Mouse (Mus musculus) kidney, postnatal 10 days (tissue): Measurements from ENCODE around the gene D10Jhu81e.
"Not testable (repeated sequence)": the region's sequence is repeated elsewhere in the genome, so short reads cannot be mapped to it uniquely, and the experiment has no call there.

Experiments
- DNase-seq: peaks from one replicate; pipeline ENCODE4 v3.0.0; 2021; ENCODE audit warnings: mixed read lengths

D10Jhu81e gene

DNA sequence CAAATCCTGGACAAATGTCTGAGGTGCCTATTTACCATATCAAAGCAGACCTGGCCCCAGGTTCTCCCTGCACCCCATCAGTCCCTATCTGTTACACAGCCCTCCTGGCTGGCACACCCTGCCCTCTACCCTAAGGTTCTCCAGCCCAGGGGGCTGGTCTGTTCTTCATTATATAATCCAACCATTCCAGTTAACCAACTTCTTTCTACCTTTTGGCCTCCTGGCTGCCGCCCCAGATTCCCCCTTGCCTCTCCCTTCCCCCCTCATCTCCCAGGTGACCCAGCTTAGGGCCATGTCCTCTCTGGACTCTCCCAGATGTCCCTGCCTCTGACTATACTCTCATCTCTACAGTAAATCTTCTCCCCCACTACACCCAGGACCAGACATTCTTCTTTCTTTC, 41.7 kb downstream of the D10Jhu81e start:
- DNase-seq = no peak

GRCm38 (mm10) chr10:78127046-78127870, 42.3 kb downstream of the D10Jhu81e start:
- DNase-seq = no peak

DNA sequence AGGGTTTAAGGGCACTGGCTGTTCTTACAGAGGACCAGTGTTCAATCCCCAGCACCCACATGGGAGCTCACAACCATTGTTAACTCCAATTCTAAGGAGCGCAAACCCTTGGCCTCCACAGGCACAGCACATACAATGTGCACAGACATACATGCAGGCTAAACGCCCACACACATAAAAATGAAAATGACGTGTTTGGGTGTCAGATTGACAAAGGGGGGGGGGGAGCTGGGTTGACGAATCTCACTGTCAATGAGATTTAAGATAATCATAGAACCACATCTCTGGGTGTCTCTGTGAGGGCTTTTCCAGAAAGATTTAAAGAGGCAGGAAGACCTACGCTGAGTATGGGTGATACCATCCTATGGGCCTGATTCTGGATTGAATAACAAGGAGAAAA, 43.3 kb downstream of the D10Jhu81e start:
- no peak for DNase-seq

GRCm38 (mm10) chr10:78125061-78125460, 44.5 kb downstream of the D10Jhu81e start:
- DNase-seq = not testable (repeated sequence)

DNA sequence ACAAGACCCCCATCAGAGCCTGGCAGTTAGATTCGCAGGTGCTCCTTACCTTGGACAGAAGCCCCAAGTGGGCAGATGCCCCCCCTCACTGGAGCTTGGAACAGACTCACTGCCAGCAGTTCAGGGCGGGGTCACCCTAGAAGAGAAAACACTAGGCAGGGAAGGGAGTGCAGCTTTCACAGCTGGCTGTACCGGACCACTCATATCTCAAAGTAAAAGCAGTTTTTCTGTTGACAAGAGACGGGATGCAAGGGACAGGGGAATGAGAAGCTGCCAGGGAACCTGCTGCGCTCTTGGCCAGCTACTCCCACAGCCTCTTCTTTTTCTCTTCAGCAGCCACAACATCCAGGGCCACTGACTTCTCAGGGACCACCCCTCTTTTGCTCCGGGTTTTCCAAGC, 45.4 kb downstream of the D10Jhu81e start:
- not testable (repeated sequence) for DNase-seq

DNA sequence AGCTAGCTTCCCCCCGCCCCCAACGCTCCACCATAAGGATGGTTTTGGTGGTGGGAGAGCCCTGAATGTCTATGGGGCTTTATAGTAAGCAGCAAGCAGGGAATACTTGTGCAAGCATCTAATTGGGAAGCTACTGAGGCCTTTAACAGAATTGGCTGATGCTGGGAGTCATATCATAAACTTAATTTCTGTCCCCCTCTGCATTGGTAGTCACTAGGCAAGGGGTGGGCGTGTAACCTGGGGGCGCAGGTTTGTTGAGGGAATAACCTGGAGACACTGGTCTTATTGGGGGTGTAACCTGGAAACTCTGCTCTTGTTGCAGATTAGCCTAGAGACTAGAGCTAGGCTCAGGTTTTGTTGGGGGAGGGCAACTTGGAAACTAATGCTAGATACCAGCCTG, 50.2 kb downstream of the D10Jhu81e start:
- DNase-seq = no peak

GRCm38 (mm10) chr10:78115153-78115552, 54.4 kb downstream of the D10Jhu81e start:
- no peak for DNase-seq

DNA sequence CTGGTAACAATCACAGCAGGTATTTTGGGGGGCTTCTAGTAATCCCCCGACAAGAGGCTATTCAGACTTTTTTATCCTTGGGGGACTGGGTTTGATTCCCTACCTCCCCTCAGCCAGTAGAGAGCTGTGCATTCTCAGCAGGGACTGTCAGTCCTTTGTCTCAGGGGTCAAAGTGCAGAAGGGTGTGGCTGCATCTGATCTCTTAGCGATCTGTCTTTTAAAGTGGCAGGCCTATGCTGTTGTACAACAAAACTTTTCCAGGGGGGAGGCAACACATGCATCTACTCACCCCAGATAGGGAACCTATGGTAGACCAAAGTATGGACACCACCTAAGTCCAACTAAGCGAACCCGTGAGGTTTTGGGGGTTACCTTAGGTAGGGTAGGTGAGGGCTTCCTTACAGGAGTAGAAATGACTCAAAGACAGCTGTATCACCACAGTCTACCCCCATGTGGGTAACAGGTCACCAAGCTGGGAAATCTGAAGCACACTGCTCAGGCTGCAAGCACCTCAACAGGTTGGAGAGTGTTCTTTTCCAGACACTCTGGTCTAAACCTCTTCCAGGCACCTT, 55.0 kb downstream of the D10Jhu81e start:
- DNase-seq = no peak
